Mouse (Mus musculus): ENCODE results near the gene Ppfibp1.

Ppfibp1 gene

GRCm38 (mm10) chr6:146959908-146960680, 71.8 kb downstream of the Ppfibp1 start:
- peak; percentile 65 for DNase-seq (ENCODE audit: low spot score)

- no peak for DNase-seq (ENCODE audit: low spot score)
These were observed 72.7 kb downstream of the Ppfibp1 start for GRCm38 (mm10) chr6:146960956-146961355.

- DNase-seq (ENCODE audit: low spot score) = no peak
These were observed 73.7 kb downstream of the Ppfibp1 start for GRCm38 (mm10) chr6:146961832-146962481.

DNA sequence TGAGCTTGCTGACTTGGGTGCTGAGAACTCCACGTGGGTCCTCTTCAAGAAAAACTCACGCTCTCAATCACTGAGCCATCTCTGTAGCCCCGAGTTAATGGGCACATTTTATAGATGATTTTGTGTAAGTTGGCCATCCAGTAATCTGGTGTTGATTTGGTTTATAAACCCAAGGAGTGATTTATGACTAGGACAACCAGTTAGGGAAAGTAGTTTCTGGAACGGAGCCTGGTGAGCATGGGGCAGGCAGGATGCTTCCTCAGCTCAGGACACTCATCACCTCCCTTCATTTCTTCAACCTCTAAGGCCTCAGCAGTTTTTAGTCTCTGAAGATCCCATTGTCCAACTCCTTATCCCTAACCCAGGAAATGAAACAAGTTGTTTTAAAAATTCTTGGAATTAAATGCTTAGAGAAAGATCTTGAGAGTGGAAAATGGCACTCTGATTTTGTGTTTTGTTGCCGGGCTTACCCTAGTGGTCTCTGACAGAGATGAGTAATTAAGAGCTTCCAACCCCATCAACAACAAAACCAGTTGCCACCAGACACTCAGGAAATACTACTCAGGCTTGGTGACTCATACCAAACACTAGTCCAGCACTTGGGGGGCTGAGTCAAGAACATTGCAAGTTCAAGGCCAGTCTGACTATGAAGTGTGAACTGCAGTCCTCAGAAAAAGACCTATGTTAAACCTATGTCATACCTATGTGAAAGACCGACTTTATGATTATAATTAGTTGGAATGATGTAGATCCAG, 75.3 kb downstream of the Ppfibp1 start:
- no peak for DNase-seq (ENCODE audit: low spot score)

GRCm38 (mm10) chr6:146965139-146965772, 77.0 kb downstream of the Ppfibp1 start:
- DNase-seq (ENCODE audit: low spot score) = no peak

DNA sequence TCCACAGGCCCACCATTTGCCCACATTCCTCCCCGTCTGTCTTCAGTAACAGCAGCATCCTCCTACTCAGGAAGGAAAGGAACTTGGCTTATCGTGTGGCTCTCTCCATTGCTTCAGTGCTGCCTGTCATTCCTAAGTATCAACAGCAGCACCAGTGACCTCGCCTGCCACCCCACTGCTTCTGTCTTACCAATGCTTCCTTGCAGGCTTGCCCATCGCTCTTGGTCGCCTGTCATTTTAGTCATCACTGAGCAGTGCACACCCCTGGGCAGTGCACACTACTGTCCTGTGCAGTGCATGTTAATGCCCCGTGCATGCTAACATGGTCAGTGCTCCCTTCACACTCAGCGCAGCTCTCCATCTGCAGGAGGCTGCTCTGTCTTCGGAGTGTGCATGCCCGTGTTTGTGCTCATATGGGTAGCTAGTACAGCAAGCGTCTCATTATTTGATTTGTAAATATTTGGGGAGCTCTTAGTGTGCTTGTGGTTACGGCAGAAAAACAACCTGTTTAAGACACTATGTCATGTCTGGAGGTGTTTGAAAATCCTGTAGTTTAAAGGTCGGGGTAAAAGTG, 78.2 kb downstream of the Ppfibp1 start:
- no peak for DNase-seq (ENCODE audit: low spot score)

DNA sequence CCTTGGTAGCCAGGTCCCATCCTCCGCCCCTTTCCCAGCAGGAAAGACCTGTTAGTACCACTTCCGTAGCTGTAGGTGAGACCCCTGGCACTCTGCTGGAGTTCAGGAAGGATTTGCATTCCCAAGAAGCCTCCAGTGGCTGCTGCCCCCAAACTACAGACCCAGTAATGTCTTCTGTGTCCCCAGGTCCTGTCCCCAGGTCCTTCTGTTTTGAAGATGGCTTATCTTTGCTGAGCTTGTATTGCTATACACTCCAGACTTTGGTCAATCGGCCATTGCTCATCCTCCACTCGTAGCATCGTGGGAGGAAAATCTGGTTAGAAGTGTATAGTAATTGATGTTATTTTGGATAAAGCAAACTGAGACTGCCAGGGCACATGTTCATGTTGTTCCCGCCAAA, 79.5 kb downstream of the Ppfibp1 start:
- no peak for DNase-seq (ENCODE audit: low spot score)

DNA sequence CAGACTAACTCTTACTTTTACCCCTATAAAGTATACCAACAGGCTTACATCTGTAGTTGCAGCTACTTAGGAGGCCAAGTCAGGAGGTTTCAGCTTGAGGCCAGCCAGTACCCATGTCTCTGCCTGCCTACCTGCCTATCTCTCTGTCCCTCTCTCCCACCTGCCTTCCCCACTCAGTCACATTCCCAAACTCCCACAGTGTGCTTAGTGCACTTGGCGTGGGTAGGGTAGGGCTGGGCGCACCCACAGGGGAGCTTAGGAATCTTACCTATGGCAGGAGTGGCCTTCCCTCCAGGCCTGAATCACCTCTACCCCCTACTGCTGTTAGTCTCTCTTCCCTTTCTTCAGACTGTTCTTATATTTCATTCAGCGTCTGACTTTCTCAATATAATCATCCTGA, 82.5 kb downstream of the Ppfibp1 start:
- DNase-seq (ENCODE audit: low spot score) = no peak

DNA sequence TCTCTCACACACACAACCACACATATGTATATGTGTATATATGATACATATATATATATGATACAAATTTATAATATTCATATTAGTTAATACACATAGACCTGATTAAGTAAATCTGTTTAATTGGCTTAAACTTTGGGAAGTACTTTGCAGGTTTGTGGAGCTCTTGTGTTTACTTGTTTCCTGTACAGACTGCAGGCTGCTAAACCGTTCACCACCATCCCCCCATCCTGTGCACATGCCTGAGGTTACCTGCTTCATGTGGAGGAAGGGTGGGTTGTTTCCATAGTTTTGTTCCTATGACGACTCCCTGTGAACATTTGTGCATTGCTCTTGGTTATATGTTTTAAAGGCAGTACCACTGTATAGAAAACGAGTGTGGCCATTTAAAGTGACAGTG, 83.1 kb downstream of the Ppfibp1 start:
- no peak for DNase-seq (ENCODE audit: low spot score)

- DNase-seq (ENCODE audit: low spot score) = no peak
These were observed 83.7 kb downstream of the Ppfibp1 start for GRCm38 (mm10) chr6:146972009-146972408.

GRCm38 (mm10) chr6:146972740-146973139, 84.5 kb downstream of the Ppfibp1 start:
- no peak for DNase-seq (ENCODE audit: low spot score)

GRCm38 (mm10) chr6:146973406-146973805, 85.1 kb downstream of the Ppfibp1 start:
- no peak for DNase-seq (ENCODE audit: low spot score)

GRCm38 (mm10) chr6:146973830-146974229, 85.5 kb downstream of the Ppfibp1 start:
- no peak for DNase-seq (ENCODE audit: low spot score)

- DNase-seq (ENCODE audit: low spot score) = no peak
These were observed 88.2 kb downstream of the Ppfibp1 start for GRCm38 (mm10) chr6:146976446-146976845.

- no peak for DNase-seq (ENCODE audit: low spot score)
These were observed 90.4 kb downstream of the Ppfibp1 start for GRCm38 (mm10) chr6:146978691-146979114.

DNA sequence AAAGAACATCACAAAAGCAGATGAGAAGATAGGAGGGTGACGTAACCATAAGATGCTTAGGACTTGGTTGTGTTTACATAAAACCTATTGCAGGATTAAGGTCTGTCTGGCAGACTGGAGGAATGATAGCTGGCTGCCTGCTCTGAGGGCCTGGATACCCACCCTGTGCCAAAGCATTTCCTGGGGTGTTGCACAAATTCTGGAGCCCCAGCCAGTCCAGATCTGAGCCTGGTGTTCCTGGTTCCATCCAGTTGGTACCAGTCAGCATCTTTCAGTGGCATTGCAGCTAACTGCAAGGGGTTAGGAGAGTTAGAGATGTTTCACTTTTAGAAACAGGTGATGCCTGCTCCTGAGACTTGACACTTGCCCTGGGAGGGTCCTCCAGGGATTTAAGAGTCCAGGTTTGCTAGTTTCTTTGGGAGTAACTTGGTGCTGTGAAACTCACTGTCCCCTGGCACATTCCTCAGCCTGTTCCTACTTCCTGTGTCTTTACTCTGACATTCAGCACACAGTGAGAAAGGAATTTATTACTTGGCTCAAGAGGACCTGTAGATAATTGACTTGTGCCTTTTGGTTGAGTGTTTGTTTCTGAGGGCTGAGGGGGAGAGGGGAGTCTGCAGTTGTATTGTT, 90.9 kb downstream of the Ppfibp1 start:
- DNase-seq (ENCODE audit: low spot score) = no peak

DNA sequence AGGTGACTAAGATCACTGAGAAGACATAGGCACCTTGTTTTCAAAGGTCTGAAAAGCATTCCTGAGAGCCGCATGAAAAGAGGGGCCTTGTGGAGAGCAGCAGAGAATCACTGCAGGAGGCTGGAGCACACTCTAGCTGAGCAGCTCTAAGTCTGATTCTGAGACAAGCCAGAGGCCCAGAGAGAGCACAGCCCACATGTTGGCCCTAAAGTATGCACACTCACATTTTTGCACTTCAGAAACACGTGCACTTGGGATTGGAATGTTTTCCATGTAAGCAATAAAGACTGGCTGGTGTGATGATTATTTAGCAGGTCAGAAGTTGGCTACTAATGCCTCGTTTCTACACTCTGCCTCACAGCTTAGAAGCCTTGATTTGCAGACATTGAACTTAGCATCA, 91.7 kb downstream of the Ppfibp1 start:
- no peak for DNase-seq (ENCODE audit: low spot score)

DNA sequence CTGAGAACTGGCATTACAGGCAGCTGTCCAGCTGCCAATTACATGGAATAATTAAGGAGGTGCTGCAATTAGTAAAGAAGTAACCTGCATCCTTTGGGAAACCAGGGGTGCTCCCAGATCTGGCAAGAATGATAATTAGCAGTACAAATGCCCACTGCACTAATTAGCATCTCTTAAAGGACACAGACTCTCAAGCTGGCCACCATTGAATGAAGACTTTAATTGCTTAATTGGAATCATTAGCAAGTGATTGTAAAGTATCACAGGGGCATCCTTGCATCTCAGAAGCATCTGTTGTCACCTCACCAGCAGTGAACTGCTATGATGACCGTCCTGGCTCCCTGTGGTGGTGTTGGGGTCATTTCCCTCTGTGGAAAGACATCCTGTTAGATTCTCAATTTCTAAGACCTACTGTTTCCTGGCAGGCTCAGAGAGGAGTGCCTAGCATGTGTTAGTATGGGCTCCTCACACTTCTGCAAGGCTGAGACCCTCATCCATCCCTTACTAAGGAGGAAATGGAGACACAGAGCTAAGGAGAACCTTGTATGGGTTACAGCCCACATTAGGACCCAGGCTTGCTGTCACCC, 93.1 kb downstream of the Ppfibp1 start:
- DNase-seq (ENCODE audit: low spot score) = no peak

DNA sequence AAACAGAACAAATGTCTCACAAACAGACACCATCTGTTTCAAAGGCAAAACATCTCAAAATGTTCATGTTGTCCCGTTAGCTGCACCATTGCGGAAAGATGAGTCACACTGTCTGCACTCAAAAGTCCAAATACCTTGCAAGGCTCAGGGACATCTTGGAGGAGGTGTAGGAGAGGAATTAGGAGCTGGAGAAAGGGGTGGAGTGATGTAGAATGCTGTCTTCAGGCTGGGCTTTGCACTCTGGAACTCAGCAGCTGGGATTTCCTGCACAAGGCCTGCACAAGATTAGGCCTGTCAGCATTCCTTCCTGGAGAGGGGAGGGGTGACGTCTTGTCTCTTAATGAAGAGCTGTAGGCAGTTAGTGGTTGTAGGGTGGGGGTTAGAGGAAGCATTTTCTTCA, 96.3 kb downstream of the Ppfibp1 start:
- no peak for DNase-seq (ENCODE audit: low spot score)

DNA sequence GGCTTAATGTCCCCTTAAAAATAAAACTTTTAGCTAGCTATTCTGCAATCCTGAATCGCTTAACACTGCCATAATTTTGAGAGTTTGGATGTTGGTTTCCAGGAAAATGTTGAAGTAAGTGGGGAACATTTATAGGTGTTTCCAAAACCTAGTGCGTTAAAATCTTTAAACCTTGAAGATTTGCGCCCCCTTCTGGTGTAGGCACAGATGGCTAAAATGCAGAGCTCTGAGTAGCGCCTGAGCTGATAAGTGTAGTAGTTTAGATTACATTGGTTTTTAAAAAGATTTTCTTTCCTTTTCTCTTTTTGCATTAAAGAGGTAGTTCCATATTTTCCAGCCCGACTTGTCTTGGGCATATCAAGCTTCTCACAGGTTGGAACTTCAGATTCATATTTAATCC, 105.9 kb downstream of the Ppfibp1 start:
- DNase-seq (ENCODE audit: low spot score) = peak; percentile 72

- DNase-seq (ENCODE audit: low spot score) = no peak
These were observed 107.1 kb downstream of the Ppfibp1 start for GRCm38 (mm10) chr6:146995391-146995790.
